9 mouse cellular contexts compared by ENCODE assay signal in genomic region chr8:87944225-87944934, GRCm38 (mm10). TPM values are rescaled to one million over a fixed set of nuclear protein-coding genes. Genes with fewer than 3 reads are reported as not detected.
DNase-seq lines count a peak whose midpoint lies in the region; ATAC-seq and TF ChIP-seq lines count a peak whose summit lies in the region.
"Had no signal": no experiment of that assay in that cellular context is flagged by ENCODE, and none has a peak within 500 bp of the region (broad histone marks: within the 10 kb centered on the region; RNA-seq: fewer than 3 reads in every experiment).

No protein-coding gene starts in this region.

- peak overlapping the region; percentile 85 for H3K27ac ChIP-seq in heart, embryonic 10.5 days
- H3K27ac ChIP-seq in ES-E14 (ENCODE audit: insufficient read depth, low read depth, low read length, poor library complexity, severe bottlenecking): no peak overlapping the region
- H3K27ac ChIP-seq in forebrain, embryonic 13.5 days: no peak overlapping the region
- H3K27ac ChIP-seq in midbrain, embryonic 10.5 days (replicated peaks): peak overlapping the region; percentile 79

- peak overlapping the region; percentile 69 for H3K4me3 ChIP-seq in heart, embryonic 10.5 days
- H3K4me3 ChIP-seq in ES-E14 (ENCODE audit: insufficient read depth in 1 of 2, low read depth in 1 of 2, low read length in 2 of 2, poor library complexity in 1 of 2, severe bottlenecking in 1 of 2): peak overlapping the region; percentile 61 to 67
- no peak overlapping the region for H3K4me3 ChIP-seq in forebrain, embryonic 13.5 days
- H3K4me3 ChIP-seq in midbrain, embryonic 10.5 days: peak overlapping the region; percentile 50

- DNase-seq in heart, embryonic 10.5 days (ENCODE audit: low spot score): no peak
- DNase-seq in heart, postnatal 25 days (ENCODE audit: low spot score): no peak
- DNase-seq in ES-E14 (ENCODE audit: low read depth, low spot score): no peak
- no peak for DNase-seq in midbrain, embryonic 10.5 days (ENCODE audit: low spot score)
- no peak for DNase-seq in urinary bladder, adult 18-20 months (ENCODE audit: low spot score in 2 of 2)
- DNase-seq in adrenal gland, adult 18-20 months (ENCODE audit: low spot score in 2 of 2): no peak

- no peak; the same call in 1 of the 2 replicates for ATAC-seq in forebrain, embryonic 13.5 days
- no peak for ATAC-seq in megakaryocyte progenitor cell, adult 5-6 weeks (replicated peaks; ENCODE audit: poor library complexity)

- H3K36me3 ChIP-seq in heart, embryonic 10.5 days: no peaks in the 10 kb centered on the region
- no peaks in the 10 kb centered on the region for H3K36me3 ChIP-seq in ES-E14 (ENCODE audit: control insufficient read depth, insufficient read depth, low read length, poor library complexity, severe bottlenecking)
- H3K36me3 ChIP-seq in forebrain, embryonic 13.5 days (ENCODE audit: poor library complexity, severe bottlenecking): no peaks in the 10 kb centered on the region
- peaks cover 24% of the 10 kb centered on the region for H3K36me3 ChIP-seq in midbrain, embryonic 10.5 days
- H3K36me3 ChIP-seq: G1E had no signal

- H3K27me3 ChIP-seq in heart, embryonic 10.5 days (ENCODE audit: insufficient read depth, poor library complexity, severe bottlenecking): no peaks in the 10 kb centered on the region
- no peaks in the 10 kb centered on the region for H3K27me3 ChIP-seq in forebrain, embryonic 13.5 days
- H3K27me3 ChIP-seq in midbrain, embryonic 10.5 days (ENCODE audit: low read depth, poor library complexity, severe bottlenecking): no peaks in the 10 kb centered on the region

- H3K9me3 ChIP-seq in heart, embryonic 10.5 days: no peaks in the 10 kb centered on the region
- H3K9me3 ChIP-seq in ES-E14 (ENCODE audit: control insufficient read depth, insufficient read depth, low read depth, low read length): no peaks in the 10 kb centered on the region
- H3K9me3 ChIP-seq in forebrain, embryonic 13.5 days (replicated peaks): no peaks in the 10 kb centered on the region
- no peaks in the 10 kb centered on the region for H3K9me3 ChIP-seq in midbrain, embryonic 10.5 days (replicated peaks)

- peaks cover 58% of the 10 kb centered on the region for H3K4me1 ChIP-seq in heart, embryonic 10.5 days
- peaks cover 6 to 36% of the 10 kb centered on the region in 2 experiments; a peak in 3 of 4 replicates for H3K4me1 ChIP-seq in ES-E14 (ENCODE audit: control insufficient read depth in 2 of 2, insufficient read depth in 2 of 2, low read length in 2 of 2, poor library complexity in 1 of 2)
- H3K4me1 ChIP-seq in forebrain, embryonic 13.5 days: peaks cover 66% of the 10 kb centered on the region
- peaks cover 87% of the 10 kb centered on the region for H3K4me1 ChIP-seq in midbrain, embryonic 10.5 days

- WGBS in heart, embryonic 10.5 days: 31% methylated on average over 5 of the region's 5 CpGs
- 27% methylated on average over 5 of the region's 5 CpGs for WGBS in forebrain, embryonic 13.5 days
- 24% methylated on average over 5 of the region's 5 CpGs for WGBS in midbrain, embryonic 10.5 days

- H3K4me2 ChIP-seq in forebrain, embryonic 13.5 days: peak overlapping the region; percentile 81

- no peak overlapping the region for H3K9ac ChIP-seq in ES-E14 (ENCODE audit: insufficient read depth, low read depth, low read length, poor library complexity, severe bottlenecking)
- H3K9ac ChIP-seq in forebrain, embryonic 13.5 days: no peak overlapping the region

- intact Hi-C loops in heart, postnatal 25 days (cut with DNase I): no loop called here

- in situ Hi-C loops in ES-E14 (cut with MboI; ENCODE audit: low sequenced_read_pairs in 2 of 2, unreplicated experiment in 2 of 2): no loop called here

TF ChIP-seq in ES-E14, 5 proteins besides CTCF, POLR2A, EP300 and RAD21:
- TF ChIP-seq HCFC1 (IDR thresholded peaks at IDR 0.05; ENCODE audit: borderline replicate concordance, insufficient read depth, low read length) (no peak), CHD2 (IDR thresholded peaks at IDR 0.05; ENCODE audit: low read depth, low read length) (no peak), ZNF384 (IDR thresholded peaks at IDR 0.05; ENCODE audit: low read depth, low read length) (no peak), MAFK (IDR thresholded peaks at IDR 0.05; ENCODE audit: insufficient read depth, low read depth, low read length) (no peak), ZC3H11A (IDR thresholded peaks at IDR 0.05; ENCODE audit: borderline replicate concordance, low read depth, low read length) (no peak)
TF ChIP-seq in ES-E14: peak in this region for 0.

RNA-seq across cellular contexts. Expression of gene Zfp423, which starts 15.0 kb away (rescaled TPM):
- 5.0 and 10.4 TPM in 2 replicates for polyA plus RNA-seq in heart, embryonic 10.5 days (2016; fragmentation: Nextera tagmentation; extraction: Ambion mirVana)
- total RNA-seq in heart, postnatal 25 days (2021): 1 to 10 TPM; 6.1 to 6.7 TPM
- 21.4 and 23.2 TPM in 2 replicates for total RNA-seq in ES-E14 (2012; rRNA removed)
- polyA plus RNA-seq in forebrain, embryonic 13.5 days (2015; fragmentation: Nextera tagmentation; extraction: Ambion mirVana): 21.5 and 23.2 TPM in 2 replicates
- 24.8 and 29.7 TPM in 2 replicates for polyA plus RNA-seq in midbrain, embryonic 10.5 days (2016; fragmentation: Nextera tagmentation; extraction: Ambion mirVana)
- not detected in 2 replicates for total RNA-seq in megakaryocyte progenitor cell, adult 5-6 weeks (2015)
- total RNA-seq in megakaryocyte progenitor cell, adult 5-6 weeks (2017): not detected in 2 replicates
- 10 to 100 TPM; 13.2 to 27.1 TPM for total RNA-seq in adrenal gland, adult 18-20 months (2021)
- total RNA-seq: G1E had no signal
- polyA plus RNA-seq: G1E had no signal

Comparison
In these comparisons a context has a peak if more than half of its experiments do, and no peak if none do; other contexts are left out.
1. H3K27ac ChIP-seq: peak in heart, embryonic 10.5 days (single experiment) and midbrain, embryonic 10.5 days (single experiment); none in ES-E14 (single experiment) and forebrain, embryonic 13.5 days (single experiment).
2. RNA of gene Zfp423, which starts 15.0 kb away (total RNA-seq): 13.2 to 27.1 TPM in adrenal gland, adult 18-20 months, 21.4 to 23.2 TPM in ES-E14 and 6.1 to 6.7 TPM in heart, postnatal 25 days; not detected in megakaryocyte progenitor cell, adult 5-6 weeks; every median in the first group is over 4 times any median in the second.